8 mouse cellular contexts compared by ENCODE assay signal in the genomic region with DNA sequence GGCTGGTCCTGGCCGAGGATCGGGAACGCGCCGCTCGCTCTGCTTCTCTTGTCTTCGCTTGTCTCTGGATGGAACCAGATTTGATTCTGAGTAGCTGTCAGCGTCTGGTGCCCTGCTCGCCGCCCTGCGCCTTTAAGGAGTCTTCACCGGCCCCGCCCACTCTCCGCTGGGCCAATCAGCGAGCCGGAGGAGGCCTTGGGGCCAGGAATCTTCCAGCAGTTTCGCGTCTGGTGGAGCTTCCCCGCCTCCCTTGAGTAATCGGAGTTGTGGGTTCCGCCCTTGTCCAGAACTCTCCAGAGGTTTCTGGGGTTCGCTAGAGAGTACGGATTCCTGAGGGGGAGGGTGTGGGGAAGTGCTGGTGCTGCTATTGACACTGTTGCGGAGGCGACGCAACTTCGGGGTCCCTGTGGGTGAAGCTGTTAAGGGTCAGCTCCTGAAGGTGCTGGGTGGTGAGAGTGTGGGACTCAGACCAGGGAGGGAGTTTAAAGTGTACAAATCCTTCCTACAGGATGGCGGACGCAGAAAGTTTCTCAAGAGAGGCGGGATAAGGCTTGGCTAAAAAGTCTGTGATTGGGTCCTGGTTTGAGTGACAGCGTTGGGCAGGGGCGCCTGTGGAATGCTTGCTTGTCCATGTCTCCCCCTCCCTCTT. TPM values are rescaled to one million over a fixed set of nuclear protein-coding genes. Genes with fewer than 3 reads are reported as not detected.
DNase-seq lines count a peak whose midpoint lies in the region; ATAC-seq and TF ChIP-seq lines count a peak whose summit lies in the region.
"Not testable (repeated sequence)": the region's sequence is repeated elsewhere in the genome, so short reads cannot be mapped to it uniquely, and the experiment has no call there.

Gene Hspa1b (minus strand): TSS at position 109 of the 649 bp plus-strand sequence.

- H3K4me1 ChIP-seq in E14TG2a.4 (replicated peaks; ENCODE audit: low read depth, low read length), result peaks cover 33% of the 10 kb centered on the region
- H3K4me1 ChIP-seq in liver, postnatal 0 days (ENCODE audit: insufficient read depth); testis, adult 2 months (ENCODE audit: control insufficient read depth, insufficient read depth, low read length): not testable (repeated sequence)
- peaks cover 12% of the 10 kb centered on the region for H3K4me1 ChIP-seq in neural tube, embryonic 13.5 days (replicated peaks)

- not testable (repeated sequence) for H3K9me3 ChIP-seq in E14TG2a.4 (ENCODE audit: low read length); liver, postnatal 0 days (ENCODE audit: low read length); neural tube, embryonic 13.5 days

- peak within 1 kb of the TSS; percentile 49 for H3K9ac ChIP-seq in liver, postnatal 0 days (replicated peaks)
- peak within 1 kb of the TSS; percentile 59 for H3K9ac ChIP-seq in neural tube, embryonic 13.5 days

- peaks cover 42% of the 10 kb centered on the region for H3K27me3 ChIP-seq in E14TG2a.4 (ENCODE audit: insufficient read depth, low read length)
- not testable (repeated sequence) for H3K27me3 ChIP-seq in liver, postnatal 0 days (ENCODE audit: insufficient read depth, low read length); testis, adult 2 months (ENCODE audit: control insufficient read depth, insufficient read depth, low read length)
- H3K27me3 ChIP-seq in neural tube, embryonic 13.5 days, result peaks cover 63% of the 10 kb centered on the region

- intact Hi-C loops in heart, postnatal 36 days (cut with DNase I), result not testable (repeated sequence)

- WGBS in liver, postnatal 0 days (ENCODE audit: insufficient replicate concordance), result 1% methylated on average over 29 of the region's 32 CpGs
- under 1% methylated on average over 29 of the region's 32 CpGs for WGBS in neural tube, embryonic 13.5 days

- TF ChIP-seq POLR2A in testis, adult 2 months (IDR thresholded peaks at IDR 0.05; ENCODE audit: control insufficient read depth, low read depth, low read length), result 0 out of 2 replicates have a peak, but pooled peaks have one; percentile 32

- not testable (repeated sequence) for TF ChIP-seq EP300 in liver, postnatal 0 days (IDR thresholded peaks at IDR 0.05; ENCODE audit: low read depth)

- DNase-seq in cerebellum, adult 8-10 months, result peak; percentile 81
- peak; percentile 76 for DNase-seq in forelimb bud, embryonic 11.5 days (ENCODE audit: low read depth, low spot score)
- peak; percentile 94 for DNase-seq in heart, postnatal 36 days
- peak; percentile 75 to 88 for DNase-seq in layer of hippocampus, adult 18-20 months (ENCODE audit: low spot score in 2 of 2)
- DNase-seq in liver, postnatal 0 days, result peak; percentile 63

- H3K4me2 ChIP-seq in liver, postnatal 0 days (ENCODE audit: low read depth, low read length), result peak within 1 kb of the TSS; percentile 77
- peak within 1 kb of the TSS; percentile 68 for H3K4me2 ChIP-seq in neural tube, embryonic 13.5 days

- H3K36me3 ChIP-seq in E14TG2a.4 (ENCODE audit: insufficient read depth, low read length); liver, postnatal 0 days (replicated peaks; ENCODE audit: insufficient read depth, low read length); neural tube, embryonic 13.5 days; testis, adult 2 months (ENCODE audit: control insufficient read depth, insufficient read depth, low read length): not testable (repeated sequence)

- TF ChIP-seq CTCF in E14TG2a.4 (conservative IDR thresholded peaks at IDR 0.05; ENCODE audit: low read length); liver, postnatal 0 days (IDR thresholded peaks at IDR 0.05; ENCODE audit: low read depth); testis, adult 2 months (IDR thresholded peaks at IDR 0.05; ENCODE audit: control insufficient read depth, insufficient read depth, insufficient replicate concordance, low read depth, low read length): not testable (repeated sequence)

- peak within 1 kb of the TSS; percentile 78 for H3K4me3 ChIP-seq in E14TG2a.4 (replicated peaks; ENCODE audit: low read length)
- peak within 1 kb of the TSS; percentile 52 for H3K4me3 ChIP-seq in liver, postnatal 0 days (ENCODE audit: low read depth, low read length)
- H3K4me3 ChIP-seq in neural tube, embryonic 13.5 days, result peak within 1 kb of the TSS; percentile 43
- H3K4me3 ChIP-seq in testis, adult 2 months (ENCODE audit: control insufficient read depth, low read depth, low read length), result peak within 1 kb of the TSS; percentile 86

- H3K27ac ChIP-seq in liver, postnatal 0 days (ENCODE audit: low read depth), result peak within 1 kb of the TSS; percentile 78
- H3K27ac ChIP-seq in neural tube, embryonic 13.5 days (replicated peaks), result peak within 1 kb of the TSS; percentile 77
- peak within 1 kb of the TSS; percentile 97 for H3K27ac ChIP-seq in testis, adult 2 months (ENCODE audit: control insufficient read depth, insufficient read depth, low read depth, low read length)

- ATAC-seq in liver, postnatal 0 days, result peak; percentile 86
- ATAC-seq in neural tube, embryonic 13.5 days (ENCODE audit: low read depth), result peak; percentile 95

RNA-seq across cellular contexts. Expression of gene Hspa1b, which starts in this region (rescaled TPM):
- total RNA-seq in heart, postnatal 36 days (2021), result 1 to 10 TPM; 2.8 to 4.5 TPM
- total RNA-seq in layer of hippocampus, adult 18-20 months (2021), result 10 to 100 TPM; 27.5 to 37.5 TPM
- polyA plus RNA-seq in liver, postnatal 0 days (2015; fragmentation: Nextera tagmentation; extraction: Ambion mirVana), result 0.06 and 0.12 TPM in 2 replicates
- polyA plus RNA-seq in neural tube, embryonic 13.5 days (2015; fragmentation: Nextera tagmentation; extraction: Ambion mirVana), result 0.38 and 0.47 TPM in 2 replicates
- polyA plus RNA-seq in testis, adult 2 months (2012; rRNA removed), result 2.6 and 5.2 TPM in 2 replicates

Comparison
In these comparisons a context has a peak if more than half of its experiments do, and no peak if none do; other contexts are left out.
1. Peak in every context shown above with its lines: DNase-seq, ATAC-seq, H3K4me3 ChIP-seq and H3K27ac ChIP-seq.
2. RNA of gene Hspa1b (total RNA-seq): 27.5 to 37.5 TPM in layer of hippocampus, adult 18-20 months; 2.8 to 4.5 TPM in heart, postnatal 36 days; every median in the first group is over 4 times any median in the second.
3. Peak in DNase-seq, ATAC-seq, H3K4me3 ChIP-seq, H3K27ac ChIP-seq, H3K9ac ChIP-seq and H3K4me2 ChIP-seq in liver, postnatal 0 days; RNA of the gene not detected or under 1 TPM.
4. Peak in ATAC-seq, H3K4me3 ChIP-seq, H3K27ac ChIP-seq, H3K9ac ChIP-seq and H3K4me2 ChIP-seq in neural tube, embryonic 13.5 days; RNA of the gene not detected or under 1 TPM.